Mouse (Mus musculus) cerebellum, adult 2 months (tissue): ENCODE measurements around the gene BC049352. TPM values are rescaled to one million over a fixed set of nuclear protein-coding genes. Genes with fewer than 3 reads are reported as not detected.

Source experiments
- DNase-seq, 2 experiments: peaks; one replicate each; pipeline ENCODE4 v3.0.0; 2021
- H3K27ac ChIP-seq: fragments of 200-500 bp; 2 replicates; pipeline ENCODE4 v1.5.1; 2012; ENCODE audit warnings: low read length, control low read depth, inconsistent platforms; ENCODE audit not compliant: insufficient read depth
- H3K27me3 ChIP-seq: fragments of 200-500 bp; 2 replicates; pipeline ENCODE4 v1.6.1; 2012; ENCODE audit warnings: inconsistent platforms, mild to moderate bottlenecking, low read length, moderate library complexity; ENCODE audit not compliant: control insufficient read depth, insufficient read depth
- H3K4me1 ChIP-seq: fragments of 200-500 bp; 2 replicates; pipeline ENCODE4 v1.6.1; 2011; ENCODE audit warnings: low read length; ENCODE audit not compliant: control insufficient read depth, insufficient read depth
- H3K4me3 ChIP-seq: fragments of 200-500 bp; replicated peaks from 2 replicates; pipeline ENCODE3; 2011; ENCODE audit warnings: mild to moderate bottlenecking, low read depth, low read length, control low read depth; ENCODE audit not compliant: insufficient read depth
- CTCF ChIP-seq: fragments of 200-500 bp; IDR thresholded peaks from 2 replicates; pipeline ENCODE4 v1.5.1; 2011; ENCODE audit warnings: low read depth, mild to moderate bottlenecking, control low read depth, low read length, moderate library complexity, borderline replicate concordance; ENCODE audit not compliant: insufficient read depth
- POLR2A ChIP-seq: fragments of 200-500 bp; IDR thresholded peaks from 2 replicates; pipeline ENCODE4 v1.6.1; 2011; ENCODE audit warnings: low read length, control low read depth, borderline replicate concordance; ENCODE audit not compliant: insufficient read depth
- WGBS: fragments of 180-500 bp; shearing (Covaris S2); methylation state at CpG from one replicate; pipeline ENCODE4 v1.1.7; 2018; 5-methylcytosine and 5-hydroxymethylcytosine counted together
- polyA plus RNA-seq: library from polyadenylated mRNA; depleted of rRNA; stranded (reverse); fragments of >200 nt; gene quantifications from 2 replicates; pipeline ENCODE4 v1.2.3, GENCODE M21; 2012

Gene BC049352
- polyA plus RNA-seq, 1 experiment = 2.8 TPM

- Histone ChIP-seq H3K27ac (no peak overlapping the region), H3K27me3 (no peaks in the 10 kb centered on the region), H3K4me3 (no peak overlapping the region), H3K4me1 (no peaks in the 10 kb centered on the region)
- no peak for TF ChIP-seq POLR2A
- TF ChIP-seq CTCF = no peak
- DNase-seq = no peak
- 62% methylated on average over 7 of the region's 7 CpGs for WGBS
Measured at GRCm38 (mm10) chr9:45236744-45237143, 54.9 kb downstream of the BC049352 start.

- WGBS = 79% methylated on average over 5 of the region's 5 CpGs
Measured at GRCm38 (mm10) chr9:45241397-45241796, 59.6 kb downstream of the BC049352 start.

GRCm38 (mm10) chr9:45245432-45245831, 63.6 kb downstream of the BC049352 start:
- H3K27me3 ChIP-seq = no peaks in the 10 kb centered on the region
- no peak overlapping the region for H3K4me3 ChIP-seq
- H3K27ac ChIP-seq = no peak overlapping the region
- TF ChIP-seq POLR2A (no peak), CTCF (no peak)
- H3K4me1 ChIP-seq = no peaks in the 10 kb centered on the region
- 84% methylated on average over 1 of the region's 1 CpGs for WGBS
- no peak for DNase-seq

More at GRCm38 (mm10) chr9:45241397-45241796, 59.6 kb downstream of the BC049352 start:
- H3K4me1 ChIP-seq = no peaks in the 10 kb centered on the region
- no peaks in the 10 kb centered on the region for H3K27me3 ChIP-seq
- TF ChIP-seq POLR2A = no peak
- TF ChIP-seq CTCF = no peak
- H3K4me3 ChIP-seq = no peak overlapping the region
- DNase-seq = no peak
- H3K27ac ChIP-seq = no peak overlapping the region

GRCm38 (mm10) chr9:45246060-45246459, 64.3 kb downstream of the BC049352 start:
- no peak for DNase-seq
- no peak overlapping the region for H3K4me3 ChIP-seq
- no peaks in the 10 kb centered on the region for H3K4me1 ChIP-seq
- WGBS = 90% methylated on average over 6 of the region's 6 CpGs
- TF ChIP-seq POLR2A (no peak), CTCF (no peak)
- H3K27me3 ChIP-seq = no peaks in the 10 kb centered on the region
- no peak overlapping the region for H3K27ac ChIP-seq

GRCm38 (mm10) chr9:45247536-45247935, 65.7 kb downstream of the BC049352 start:
- no peak for DNase-seq
- no peak overlapping the region for H3K27ac ChIP-seq
- no peak for TF ChIP-seq POLR2A
- no peak for TF ChIP-seq CTCF
- no peaks in the 10 kb centered on the region for H3K4me1 ChIP-seq
- 81% methylated on average over 2 of the region's 2 CpGs for WGBS
- no peak overlapping the region for H3K4me3 ChIP-seq
- H3K27me3 ChIP-seq = no peaks in the 10 kb centered on the region

GRCm38 (mm10) chr9:45250306-45250705, 68.5 kb downstream of the BC049352 start:
- 86% methylated on average over 7 of the region's 7 CpGs for WGBS
- Histone ChIP-seq H3K27me3 (no peaks in the 10 kb centered on the region), H3K27ac (no peak overlapping the region), H3K4me3 (no peak overlapping the region), H3K4me1 (peaks cover 11% of the 10 kb centered on the region)
- TF ChIP-seq CTCF = no peak
- TF ChIP-seq POLR2A = no peak
- DNase-seq = no peak

- no peaks in the 10 kb centered on the region for H3K27me3 ChIP-seq
- TF ChIP-seq CTCF = no peak
- TF ChIP-seq POLR2A = no peak
- peaks cover 15% of the 10 kb centered on the region for H3K4me1 ChIP-seq
- 89% methylated on average over 3 of the region's 3 CpGs for WGBS
- H3K4me3 ChIP-seq = no peak overlapping the region
- DNase-seq = no peak
- H3K27ac ChIP-seq = no peak overlapping the region
Measured at GRCm38 (mm10) chr9:45251281-45251680, 69.5 kb downstream of the BC049352 start.

GRCm38 (mm10) chr9:45251990-45252389, 70.2 kb downstream of the BC049352 start:
- 90% methylated on average over 4 of the region's 4 CpGs for WGBS
- DNase-seq = no peak
- TF ChIP-seq POLR2A (no peak), CTCF (no peak)
- Histone ChIP-seq H3K4me1 (peaks cover 15% of the 10 kb centered on the region), H3K27me3 (no peaks in the 10 kb centered on the region), H3K27ac (no peak overlapping the region), H3K4me3 (no peak overlapping the region)
